Mouse (Mus musculus) urinary bladder, postnatal 36 days (tissue): ENCODE data around the gene Prkab1.

ENCODE experiments used
- DNase-seq, 2 experiments: peaks; one replicate each; pipeline ENCODE4 v3.0.0; 2022; ENCODE audit warnings: low spot score in 2 of 2, mixed read lengths in 1 of 2

Prkab1 gene

GRCm38 (mm10) chr5:115979134-115979696 lies 45.1 kb downstream of the Prkab1 start:
- DNase-seq = no peak

- DNase-seq = no peak
Measured at GRCm38 (mm10) chr5:115978255-115978654, 46.1 kb downstream of the Prkab1 start.

- no peak for DNase-seq
Measured at GRCm38 (mm10) chr5:115977757-115978156, 46.6 kb downstream of the Prkab1 start.

- DNase-seq = no peak
Measured at GRCm38 (mm10) chr5:115977266-115977665, 47.0 kb downstream of the Prkab1 start.

GRCm38 (mm10) chr5:115976446-115976845 lies 47.9 kb downstream of the Prkab1 start:
- no peak for DNase-seq

- DNase-seq = no peak
Measured at GRCm38 (mm10) chr5:115975672-115976071, 48.6 kb downstream of the Prkab1 start.

- peak; percentile 26 to 55 for DNase-seq
Measured at GRCm38 (mm10) chr5:115971236-115971635, 53.1 kb downstream of the Prkab1 start.
